Mouse (Mus musculus) gastrocnemius, postnatal 4 days (tissue): ENCODE data around the gene Cers6. TPM values are rescaled to one million over a fixed set of nuclear protein-coding genes. Genes with fewer than 3 reads are reported as not detected.

ENCODE experiments used
- DNase-seq, 2 experiments: peaks; one replicate each; pipeline ENCODE4 v3.0.0; 2021 to 2022; ENCODE audit warnings: low spot score in 2 of 2, mixed read lengths in 2 of 2
- total RNA-seq, 2 experiments: library from RNA; stranded (reverse); gene quantifications; 2 replicates each; pipeline ENCODE4 v1.2.3; 2021

Cers6 gene
- total RNA-seq, 2 experiments from 2014 or later, result 11.4 to 11.7 TPM

- DNase-seq, result no peak
Observed at GRCm38 (mm10) chr2:69053210-69053858, 192.1 kb downstream of the Cers6 start.

GRCm38 (mm10) chr2:69054279-69054678 lies 193.0 kb downstream of the Cers6 start:
- peak; percentile 54 to 88 for DNase-seq

GRCm38 (mm10) chr2:69055174-69055573 lies 193.9 kb downstream of the Cers6 start:
- no peak for DNase-seq

GRCm38 (mm10) chr2:69061313-69061712 lies 200.1 kb downstream of the Cers6 start:
- no peak for DNase-seq

GRCm38 (mm10) chr2:69061910-69062689 lies 200.9 kb downstream of the Cers6 start:
- no peak for DNase-seq

- DNase-seq, result no peak
Observed at GRCm38 (mm10) chr2:69064759-69065158, 203.5 kb downstream of the Cers6 start.

- no peak for DNase-seq
Observed at GRCm38 (mm10) chr2:69071440-69072235, 210.4 kb downstream of the Cers6 start.

- no peak for DNase-seq
Observed at GRCm38 (mm10) chr2:69077189-69077588, 215.9 kb downstream of the Cers6 start.

GRCm38 (mm10) chr2:69080760-69081159 lies 219.5 kb downstream of the Cers6 start:
- DNase-seq, result no peak

GRCm38 (mm10) chr2:69082499-69083197 lies 221.4 kb downstream of the Cers6 start:
- DNase-seq, result no peak

- no peak for DNase-seq
Observed at GRCm38 (mm10) chr2:69083198-69083509, 221.9 kb downstream of the Cers6 start.

- no peak for DNase-seq
Observed at GRCm38 (mm10) chr2:69084416-69084815, 223.2 kb downstream of the Cers6 start.

- DNase-seq, result no peak
Observed at GRCm38 (mm10) chr2:69086505-69087260, 225.4 kb downstream of the Cers6 start.

- DNase-seq, result no peak
Observed at GRCm38 (mm10) chr2:69095836-69096235, 234.6 kb downstream of the Cers6 start.

- DNase-seq, result no peak
Observed at GRCm38 (mm10) chr2:69096821-69097220, 235.6 kb downstream of the Cers6 start.

GRCm38 (mm10) chr2:69097526-69097925 lies 236.3 kb downstream of the Cers6 start:
- DNase-seq, result no peak

- no peak for DNase-seq
Observed at GRCm38 (mm10) chr2:69098701-69099100, 237.5 kb downstream of the Cers6 start.

GRCm38 (mm10) chr2:69099147-69099546 lies 237.9 kb downstream of the Cers6 start:
- DNase-seq, result no peak

- DNase-seq, result peak in 1 of 2 experiments; percentile 38
Observed at GRCm38 (mm10) chr2:69100706-69101105, 239.5 kb downstream of the Cers6 start.

- no peak for DNase-seq
Observed at GRCm38 (mm10) chr2:69103526-69103925, 242.3 kb downstream of the Cers6 start.
